Mouse (Mus musculus) embryonic facial prominence, embryonic 15.5 days (tissue): ENCODE measurements at regions not wholly inside any gene's neighbourhood (a gene's known extent, or its start where the extent isn't known, plus 50 kb on each side); places are given as distances from the start of the nearest gene placed in this dataset.

Experiments
- ATAC-seq: fragments of 200-750 bp; cut with Nextera tagmentation; 2 replicates; pipeline ENCODE4 v1.8.0; 2017; ENCODE audit warnings: low read depth, moderate TSS enrichment; ENCODE audit not compliant: insufficient number of reproducible peaks, low FRiP score, low TSS enrichment
- H3K27ac ChIP-seq: fragments of 300-500 bp; sonication (generic); replicated peaks from 2 replicates; pipeline ENCODE4 v1.5.1; 2015; ENCODE audit warnings: mild to moderate bottlenecking, inconsistent platforms
- H3K27me3 ChIP-seq: fragments of 300-500 bp; sonication (generic); 2 replicates; pipeline ENCODE4 v1.6.1; 2015; ENCODE audit warnings: inconsistent platforms
- H3K36me3 ChIP-seq: fragments of 300-500 bp; sonication (generic); 2 replicates; pipeline ENCODE4 v1.6.1; 2015; ENCODE audit warnings: mild to moderate bottlenecking, inconsistent platforms
- H3K4me1 ChIP-seq: fragments of 300-500 bp; sonication (generic); 2 replicates; pipeline ENCODE4 v1.6.1; 2015; ENCODE audit warnings: inconsistent platforms
- H3K4me2 ChIP-seq: fragments of 300-500 bp; sonication (generic); replicated peaks from 2 replicates; pipeline ENCODE4 v1.6.1; 2015; ENCODE audit warnings: mild to moderate bottlenecking, inconsistent platforms
- H3K4me3 ChIP-seq: fragments of 300-500 bp; sonication (generic); replicated peaks from 2 replicates; pipeline ENCODE4 v1.5.1; 2015; ENCODE audit warnings: mild to moderate bottlenecking, inconsistent platforms
- H3K9ac ChIP-seq: fragments of 300-500 bp; sonication (generic); 2 replicates; pipeline ENCODE4 v1.6.1; 2015; ENCODE audit warnings: inconsistent platforms
- H3K9me3 ChIP-seq: fragments of 300-500 bp; sonication (generic); replicated peaks from 2 replicates; pipeline ENCODE4 v1.6.1; 2016; ENCODE audit warnings: inconsistent platforms
- WGBS: fragments of 180-500 bp; shearing (Covaris S2); methylation state at CpG from one replicate; pipeline ENCODE4 v1.1.7; 2015; 5-methylcytosine and 5-hydroxymethylcytosine counted together

DNA sequence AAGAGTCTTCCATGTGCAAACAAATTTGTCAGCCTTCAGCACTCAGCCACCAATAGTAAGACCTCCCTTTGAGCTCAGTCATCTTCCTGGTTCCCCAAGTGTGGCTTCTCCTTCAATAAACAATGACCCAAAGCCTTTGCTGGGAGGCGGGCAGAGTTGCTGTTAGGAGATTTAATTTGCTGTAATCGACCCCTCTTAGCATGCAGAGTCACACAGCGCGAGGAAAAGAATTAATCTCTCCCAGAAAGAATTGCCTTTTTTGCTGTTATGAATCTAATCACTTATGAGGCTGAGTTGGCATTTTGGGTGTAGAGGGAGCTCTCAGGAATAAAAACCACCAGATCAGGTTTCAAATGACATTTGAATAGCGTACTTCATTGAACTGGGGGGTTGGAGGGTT lies 387.0 kb downstream of the Prdm2 start:
- Histone ChIP-seq H3K27ac (no peak overlapping the region), H3K4me3 (no peak overlapping the region), H3K4me2 (peak overlapping the region; percentile 40), H3K27me3 (no peaks in the 10 kb centered on the region), H3K36me3 (no peaks in the 10 kb centered on the region), H3K4me1 (peaks cover 15% of the 10 kb centered on the region), H3K9ac (no peak overlapping the region), H3K9me3 (no peaks in the 10 kb centered on the region)
- 14% methylated on average over 5 of the region's 5 CpGs for WGBS
- no peak for ATAC-seq

GRCm38 (mm10) chr4:142818440-142818839 lies 394.4 kb downstream of the Prdm2 start:
- WGBS = 71% methylated on average over 6 of the region's 6 CpGs
- H3K4me1 ChIP-seq = no peaks in the 10 kb centered on the region

DNA sequence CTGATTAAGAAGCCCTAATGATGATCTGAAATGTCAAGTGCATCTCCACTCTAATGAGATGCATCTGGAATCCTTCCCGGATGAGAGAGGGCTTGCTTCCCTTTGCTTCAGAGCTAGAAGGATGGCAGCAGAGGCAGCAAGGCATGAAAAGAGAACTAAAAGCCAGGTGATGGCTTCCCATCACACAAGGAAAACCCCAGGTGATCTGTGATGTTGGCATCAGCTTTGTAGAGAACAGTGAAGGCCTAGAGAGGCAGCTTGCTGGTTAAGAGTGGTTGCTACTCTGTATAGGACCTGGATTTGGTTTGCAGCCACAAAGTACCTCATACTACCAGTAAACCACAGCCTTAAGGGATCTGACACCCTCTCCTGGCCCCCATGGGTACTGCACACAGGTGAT lies 395.8 kb downstream of the Prdm2 start:
- Histone ChIP-seq H3K27me3 (no peaks in the 10 kb centered on the region), H3K4me2 (no peak overlapping the region), H3K9ac (no peak overlapping the region), H3K36me3 (no peaks in the 10 kb centered on the region), H3K4me1 (no peaks in the 10 kb centered on the region), H3K27ac (no peak overlapping the region), H3K9me3 (no peaks in the 10 kb centered on the region), H3K4me3 (no peak overlapping the region)
- WGBS = 55% methylated on average over 1 of the region's 1 CpGs
- no peak for ATAC-seq

More at GRCm38 (mm10) chr4:142818440-142818839, 394.4 kb downstream of the Prdm2 start:
- Histone ChIP-seq H3K27me3 (no peaks in the 10 kb centered on the region), H3K27ac (no peak overlapping the region), H3K9ac (no peak overlapping the region), H3K9me3 (no peaks in the 10 kb centered on the region), H3K36me3 (no peaks in the 10 kb centered on the region), H3K4me3 (no peak overlapping the region), H3K4me2 (no peak overlapping the region)
- ATAC-seq = no peak

GRCm38 (mm10) chr4:142803819-142804218 lies 409.0 kb downstream of the Prdm2 start:
- no peak for ATAC-seq
- WGBS = 82% methylated on average over 2 of the region's 2 CpGs

DNA sequence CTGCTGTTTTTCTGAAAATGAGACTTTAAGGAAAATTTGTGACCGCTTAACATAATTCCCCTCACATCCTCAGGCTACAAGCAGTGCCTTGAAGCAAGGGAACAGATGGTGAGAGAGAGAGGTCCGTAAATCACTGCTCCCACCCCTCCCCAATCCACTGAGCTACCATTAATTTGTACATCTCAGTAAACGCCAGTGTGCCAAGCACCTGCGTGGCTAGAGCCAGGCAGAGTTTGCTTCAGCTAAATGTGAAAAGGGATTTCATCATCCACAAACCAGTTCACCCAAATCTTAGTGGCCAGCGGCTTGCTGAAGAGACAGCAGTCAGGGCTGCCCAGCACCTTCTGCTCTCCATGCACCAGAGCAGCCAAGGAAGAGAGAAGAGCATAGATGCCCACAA lies 413.5 kb downstream of the Prdm2 start:
- Histone ChIP-seq H3K4me2 (no peak overlapping the region), H3K27ac (no peak overlapping the region), H3K9ac (no peak overlapping the region), H3K27me3 (no peaks in the 10 kb centered on the region), H3K4me1 (no peaks in the 10 kb centered on the region), H3K4me3 (no peak overlapping the region), H3K36me3 (no peaks in the 10 kb centered on the region), H3K9me3 (no peaks in the 10 kb centered on the region)
- ATAC-seq = no peak
- 38% methylated on average over 5 of the region's 5 CpGs for WGBS

More at GRCm38 (mm10) chr4:142803819-142804218, 409.0 kb downstream of the Prdm2 start:
- Histone ChIP-seq H3K36me3 (no peaks in the 10 kb centered on the region), H3K27me3 (no peaks in the 10 kb centered on the region), H3K9ac (no peak overlapping the region), H3K4me3 (no peak overlapping the region), H3K9me3 (no peaks in the 10 kb centered on the region), H3K4me1 (no peaks in the 10 kb centered on the region), H3K4me2 (no peak overlapping the region), H3K27ac (no peak overlapping the region)

- ATAC-seq = no peak
- Histone ChIP-seq H3K9me3 (no peaks in the 10 kb centered on the region), H3K27ac (no peak overlapping the region), H3K4me3 (no peak overlapping the region), H3K27me3 (no peaks in the 10 kb centered on the region), H3K36me3 (no peaks in the 10 kb centered on the region), H3K4me2 (no peak overlapping the region), H3K4me1 (no peaks in the 10 kb centered on the region), H3K9ac (no peak overlapping the region)
- 68% methylated on average over 6 of the region's 6 CpGs for WGBS
These were observed 414.0 kb downstream of the Prdm2 start for GRCm38 (mm10) chr4:142798834-142799233.

DNA sequence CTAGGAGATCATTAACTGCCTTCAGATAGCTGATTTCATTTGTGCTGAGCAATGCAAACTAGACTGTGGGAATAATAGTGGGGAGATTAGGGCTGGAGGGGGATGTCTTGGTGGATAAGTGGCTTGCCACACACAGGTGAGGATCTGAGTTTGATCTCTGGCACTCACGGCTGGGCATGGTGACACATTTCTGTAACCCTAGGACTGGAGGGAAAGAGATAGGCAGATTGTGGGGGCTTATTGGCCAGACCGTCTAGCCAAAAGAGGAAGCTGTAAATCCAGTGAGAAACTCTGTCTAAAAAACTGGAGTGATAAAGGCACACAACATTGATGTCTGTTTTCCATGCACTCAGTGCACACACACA lies 420.2 kb downstream of the Prdm2 start:
- 74% methylated on average over 2 of the region's 2 CpGs for WGBS
- ATAC-seq = no peak
- Histone ChIP-seq H3K9me3 (no peaks in the 10 kb centered on the region), H3K9ac (no peak overlapping the region), H3K27me3 (no peaks in the 10 kb centered on the region), H3K4me3 (no peak overlapping the region), H3K4me2 (no peak overlapping the region), H3K27ac (no peak overlapping the region), H3K4me1 (0 out of 2 replicates have a peak, but pooled peaks cover 6% of the 10 kb centered on the region), H3K36me3 (no peaks in the 10 kb centered on the region)

- Histone ChIP-seq H3K36me3 (no peaks in the 10 kb centered on the region), H3K9me3 (no peaks in the 10 kb centered on the region), H3K27me3 (no peaks in the 10 kb centered on the region), H3K4me3 (no peak overlapping the region), H3K27ac (no peak overlapping the region), H3K4me1 (0 out of 2 replicates have a peak, but pooled peaks cover 6% of the 10 kb centered on the region), H3K4me2 (no peak overlapping the region), H3K9ac (no peak overlapping the region)
- 86% methylated on average over 3 of the region's 3 CpGs for WGBS
- ATAC-seq = no peak
These were observed 420.8 kb downstream of the Prdm2 start for GRCm38 (mm10) chr4:142791823-142792605.

- Histone ChIP-seq H3K9me3 (no peaks in the 10 kb centered on the region), H3K4me2 (no peak overlapping the region), H3K4me1 (0 out of 2 replicates have a peak, but pooled peaks cover 6% of the 10 kb centered on the region), H3K27ac (peak overlapping the region; percentile 28; the same call in 1 of the 2 replicates), H3K36me3 (no peaks in the 10 kb centered on the region), H3K27me3 (no peaks in the 10 kb centered on the region), H3K9ac (no peak overlapping the region), H3K4me3 (no peak overlapping the region)
- ATAC-seq = no peak
- WGBS = 82% methylated on average over 7 of the region's 7 CpGs
These were observed 423.7 kb downstream of the Prdm2 start for GRCm38 (mm10) chr4:142789048-142789447.

DNA sequence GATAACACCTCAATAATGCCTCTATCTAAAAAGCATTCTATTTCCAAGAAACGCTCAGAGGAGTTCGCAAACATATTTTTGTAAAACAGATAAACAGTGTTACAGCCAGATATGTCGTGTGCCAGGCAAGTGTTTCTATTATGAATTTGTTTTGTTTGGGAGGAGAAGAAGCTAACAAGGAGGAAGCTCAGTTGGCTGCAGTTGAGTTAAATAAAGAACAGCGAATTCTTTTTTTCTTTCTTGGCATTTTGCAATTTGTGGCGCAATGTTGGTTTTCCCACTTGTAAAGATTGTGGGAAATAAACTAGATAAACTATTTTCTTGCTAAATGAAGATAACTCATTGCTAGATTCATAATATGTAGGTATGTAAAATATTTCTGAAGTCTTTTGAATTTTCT lies 427.4 kb downstream of the Prdm2 start:
- Histone ChIP-seq H3K4me2 (no peak overlapping the region), H3K9me3 (no peaks in the 10 kb centered on the region), H3K27ac (no peak overlapping the region), H3K9ac (no peak overlapping the region), H3K4me1 (0 out of 2 replicates have a peak, but pooled peaks cover 3% of the 10 kb centered on the region), H3K36me3 (no peaks in the 10 kb centered on the region), H3K27me3 (no peaks in the 10 kb centered on the region), H3K4me3 (no peak overlapping the region)
- 82% methylated on average over 5 of the region's 5 CpGs for WGBS
- ATAC-seq = no peak

GRCm38 (mm10) chr4:142776711-142777411 lies 435.9 kb downstream of the Prdm2 start:
- ATAC-seq = no peak
- 0 out of 2 replicates have a peak, but pooled peaks cover 5% of the 10 kb centered on the region for H3K27me3 ChIP-seq
- WGBS = 54% methylated on average over 10 of the region's 10 CpGs
- H3K9me3 ChIP-seq = no peaks in the 10 kb centered on the region
- H3K9ac ChIP-seq = no peak overlapping the region
- H3K4me3 ChIP-seq = no peak overlapping the region
- no peak overlapping the region for H3K4me2 ChIP-seq
- H3K36me3 ChIP-seq = no peaks in the 10 kb centered on the region
- H3K27ac ChIP-seq = no peak overlapping the region
- H3K4me1 ChIP-seq = peaks cover 18% of the 10 kb centered on the region; the same call in 1 of the 2 replicates
